Mouse (Mus musculus): Measurements from ENCODE around the gene Amacr.

The Amacr gene

GRCm38 (mm10) chr15:11000421-11000820 lies 18.9 kb downstream of the Amacr start, which contains the start of gene Slc45a2:
TSS of gene Slc45a2 (plus strand) at chr15:11000721.
- TF ChIP-seq POU5F1 (IDR thresholded peaks at IDR 0.05; ENCODE audit: borderline replicate concordance, low read length): no peak
- TF ChIP-seq NANOG (IDR thresholded peaks at IDR 0.05; ENCODE audit: borderline replicate concordance, low read length): no peak
- no peak for TF ChIP-seq CTCF (conservative IDR thresholded peaks at IDR 0.05; ENCODE audit: low read length)

GRCm38 (mm10) chr15:11003791-11004190 lies 22.2 kb downstream of the Amacr start:
- TF ChIP-seq NANOG (IDR thresholded peaks at IDR 0.05; ENCODE audit: borderline replicate concordance, low read length): no peak
- TF ChIP-seq CTCF (conservative IDR thresholded peaks at IDR 0.05; ENCODE audit: low read length): no peak
- TF ChIP-seq POU5F1 (IDR thresholded peaks at IDR 0.05; ENCODE audit: borderline replicate concordance, low read length): no peak
- Histone ChIP-seq H3K9me3 (ENCODE audit: low read length) (no peaks in the 10 kb centered on the region), H3K36me3 (ENCODE audit: insufficient read depth, low read length) (no peaks in the 10 kb centered on the region), H3K4me1 (replicated peaks; ENCODE audit: low read depth, low read length) (peaks cover 10% of the 10 kb centered on the region; the same call in 1 of the 2 replicates), H3K27me3 (ENCODE audit: insufficient read depth, low read length) (no peaks in the 10 kb centered on the region), H3K4me3 (replicated peaks; ENCODE audit: low read length) (no peak overlapping the region)

More at GRCm38 (mm10) chr15:11000421-11000820, 18.9 kb downstream of the Amacr start, which contains the start of gene Slc45a2:
- H3K4me1 ChIP-seq (replicated peaks; ENCODE audit: low read depth, low read length): peaks cover 10% of the 10 kb centered on the region; the same call in 1 of the 2 replicates
- no peaks in the 10 kb centered on the region for H3K27me3 ChIP-seq (ENCODE audit: insufficient read depth, low read length)
- peaks cover 10% of the 10 kb centered on the region; the same call in 1 of the 2 replicates for H3K36me3 ChIP-seq (ENCODE audit: insufficient read depth, low read length)
- H3K4me3 ChIP-seq (replicated peaks; ENCODE audit: low read length): no peak within 1 kb of the TSS
- no peaks in the 10 kb centered on the region for H3K9me3 ChIP-seq (ENCODE audit: low read length)

GRCm38 (mm10) chr15:11004646-11005045 lies 23.1 kb downstream of the Amacr start:
- H3K36me3 ChIP-seq (ENCODE audit: insufficient read depth, low read length): no peaks in the 10 kb centered on the region
- H3K9me3 ChIP-seq (ENCODE audit: low read length): no peaks in the 10 kb centered on the region
- no peak for TF ChIP-seq CTCF (conservative IDR thresholded peaks at IDR 0.05; ENCODE audit: low read length)
- TF ChIP-seq NANOG (IDR thresholded peaks at IDR 0.05; ENCODE audit: borderline replicate concordance, low read length): no peak
- no peak for TF ChIP-seq POU5F1 (IDR thresholded peaks at IDR 0.05; ENCODE audit: borderline replicate concordance, low read length)
- H3K4me3 ChIP-seq (replicated peaks; ENCODE audit: low read length): no peak overlapping the region
- H3K4me1 ChIP-seq (replicated peaks; ENCODE audit: low read depth, low read length): peaks cover 10% of the 10 kb centered on the region; the same call in 1 of the 2 replicates
- H3K27me3 ChIP-seq (ENCODE audit: insufficient read depth, low read length): no peaks in the 10 kb centered on the region

- no peaks in the 10 kb centered on the region for H3K4me1 ChIP-seq (replicated peaks; ENCODE audit: low read depth, low read length)
- no peaks in the 10 kb centered on the region for H3K36me3 ChIP-seq (ENCODE audit: insufficient read depth, low read length)
- no peak overlapping the region for H3K4me3 ChIP-seq (replicated peaks; ENCODE audit: low read length)
- no peaks in the 10 kb centered on the region for H3K27me3 ChIP-seq (ENCODE audit: insufficient read depth, low read length)
- H3K9me3 ChIP-seq (ENCODE audit: low read length): no peaks in the 10 kb centered on the region; the same call in 1 of the 2 replicates
- TF ChIP-seq POU5F1 (IDR thresholded peaks at IDR 0.05; ENCODE audit: borderline replicate concordance, low read length): no peak
- peak; percentile 27 for TF ChIP-seq CTCF (conservative IDR thresholded peaks at IDR 0.05; ENCODE audit: low read length)
- no peak for TF ChIP-seq NANOG (IDR thresholded peaks at IDR 0.05; ENCODE audit: borderline replicate concordance, low read length)
Observed at GRCm38 (mm10) chr15:11008756-11009155, 27.2 kb downstream of the Amacr start.

GRCm38 (mm10) chr15:11010976-11011548 lies 29.5 kb downstream of the Amacr start:
- no peaks in the 10 kb centered on the region for H3K4me1 ChIP-seq (replicated peaks; ENCODE audit: low read depth, low read length)
- no peaks in the 10 kb centered on the region for H3K27me3 ChIP-seq (ENCODE audit: insufficient read depth, low read length)
- no peak for TF ChIP-seq POU5F1 (IDR thresholded peaks at IDR 0.05; ENCODE audit: borderline replicate concordance, low read length)
- no peak for TF ChIP-seq NANOG (IDR thresholded peaks at IDR 0.05; ENCODE audit: borderline replicate concordance, low read length)
- no peak for TF ChIP-seq CTCF (conservative IDR thresholded peaks at IDR 0.05; ENCODE audit: low read length)
- no peak overlapping the region for H3K4me3 ChIP-seq (replicated peaks; ENCODE audit: low read length)
- no peaks in the 10 kb centered on the region; the same call in 1 of the 2 replicates for H3K9me3 ChIP-seq (ENCODE audit: low read length)
- no peaks in the 10 kb centered on the region for H3K36me3 ChIP-seq (ENCODE audit: insufficient read depth, low read length)

- Histone ChIP-seq H3K4me3 (replicated peaks; ENCODE audit: low read length) (no peak overlapping the region), H3K36me3 (ENCODE audit: insufficient read depth, low read length) (no peaks in the 10 kb centered on the region), H3K9me3 (ENCODE audit: low read length) (no peaks in the 10 kb centered on the region; the same call in 1 of the 2 replicates), H3K4me1 (replicated peaks; ENCODE audit: low read depth, low read length) (peaks cover 12% of the 10 kb centered on the region), H3K27me3 (ENCODE audit: insufficient read depth, low read length) (no peaks in the 10 kb centered on the region)
- no peak for TF ChIP-seq POU5F1 (IDR thresholded peaks at IDR 0.05; ENCODE audit: borderline replicate concordance, low read length)
- TF ChIP-seq NANOG (IDR thresholded peaks at IDR 0.05; ENCODE audit: borderline replicate concordance, low read length): no peak
- no peak for TF ChIP-seq CTCF (conservative IDR thresholded peaks at IDR 0.05; ENCODE audit: low read length)
Observed at GRCm38 (mm10) chr15:11014931-11015330, 33.4 kb downstream of the Amacr start.

- H3K36me3 ChIP-seq (ENCODE audit: insufficient read depth, low read length): no peaks in the 10 kb centered on the region
- TF ChIP-seq POU5F1 (IDR thresholded peaks at IDR 0.05; ENCODE audit: borderline replicate concordance, low read length) (no peak), NANOG (IDR thresholded peaks at IDR 0.05; ENCODE audit: borderline replicate concordance, low read length) (no peak), CTCF (conservative IDR thresholded peaks at IDR 0.05; ENCODE audit: low read length) (no peak)
- no peaks in the 10 kb centered on the region for H3K4me1 ChIP-seq (replicated peaks; ENCODE audit: low read depth, low read length)
- no peaks in the 10 kb centered on the region for H3K9me3 ChIP-seq (ENCODE audit: low read length)
- H3K27me3 ChIP-seq (ENCODE audit: insufficient read depth, low read length): peaks cover 19% of the 10 kb centered on the region
- no peak overlapping the region for H3K4me3 ChIP-seq (replicated peaks; ENCODE audit: low read length)
Observed at GRCm38 (mm10) chr15:11026801-11027561, 45.4 kb downstream of the Amacr start.

GRCm38 (mm10) chr15:11030188-11030587 lies 48.6 kb downstream of the Amacr start:
- H3K27me3 ChIP-seq (ENCODE audit: insufficient read depth, low read length): peaks cover 39% of the 10 kb centered on the region
- TF ChIP-seq POU5F1 (IDR thresholded peaks at IDR 0.05; ENCODE audit: borderline replicate concordance, low read length) (no peak), NANOG (IDR thresholded peaks at IDR 0.05; ENCODE audit: borderline replicate concordance, low read length) (no peak), CTCF (conservative IDR thresholded peaks at IDR 0.05; ENCODE audit: low read length) (no peak)
- no peaks in the 10 kb centered on the region for H3K9me3 ChIP-seq (ENCODE audit: low read length)
- H3K4me1 ChIP-seq (replicated peaks; ENCODE audit: low read depth, low read length): peaks cover 1% of the 10 kb centered on the region; the same call in 1 of the 2 replicates
- no peak overlapping the region for H3K4me3 ChIP-seq (replicated peaks; ENCODE audit: low read length)
- no peaks in the 10 kb centered on the region for H3K36me3 ChIP-seq (ENCODE audit: insufficient read depth, low read length)

Data from E14TG2a.4 (cell line).